8 mouse cellular contexts compared by ENCODE assay signal in genomic region chr7:16183663-16184062, GRCm38 (mm10). TPM values are rescaled to one million over a fixed set of nuclear protein-coding genes. Genes with fewer than 3 reads are reported as not detected.
DNase-seq lines count a peak whose midpoint lies in the region; ATAC-seq and TF ChIP-seq lines count a peak whose summit lies in the region.

No protein-coding gene starts in this region.

- TF ChIP-seq CTCF in gastrocnemius, adult 2 months (IDR thresholded peaks at IDR 0.05), result no peak

- no peak overlapping the region for H3K9ac ChIP-seq in limb, embryonic 11.5 days (ENCODE audit: low read length)

- no peaks in the 10 kb centered on the region for H3K27me3 ChIP-seq in limb, embryonic 11.5 days (ENCODE audit: control insufficient read depth, insufficient read depth, low read length)

- WGBS in limb, embryonic 11.5 days, result 23% methylated on average over 8 of the region's 8 CpGs

- H3K27ac ChIP-seq in gastrocnemius, adult 2 months, result no peak overlapping the region
- no peak overlapping the region for H3K27ac ChIP-seq in limb, embryonic 11.5 days (replicated peaks; ENCODE audit: low read depth, low read length)

- no peaks in the 10 kb centered on the region for H3K4me1 ChIP-seq in limb, embryonic 11.5 days (ENCODE audit: control insufficient read depth, insufficient read depth, low read length)

- H3K4me2 ChIP-seq in limb, embryonic 11.5 days (ENCODE audit: low read depth, severe bottlenecking), result no peak overlapping the region

- H3K4me3 ChIP-seq in gastrocnemius, adult 2 months, result no peak overlapping the region
- H3K4me3 ChIP-seq in limb, embryonic 11.5 days (ENCODE audit: low read depth, low read length), result no peak overlapping the region

- intact Hi-C loops in gastrocnemius, adult 2 months (cut with DNase I), result no loop called here
- intact Hi-C loops in left cerebral cortex, postnatal 4 days (cut with DNase I), result no loop called here

- ATAC-seq in limb, embryonic 11.5 days (ENCODE audit: insufficient number of reproducible peaks, low FRiP score, low TSS enrichment, low read depth), result no peak

- DNase-seq in gastrocnemius, adult 2 months, result peak; percentile 56
- no peak for DNase-seq in gastrocnemius, adult 8-10 months (ENCODE audit: low spot score in 2 of 2)
- DNase-seq in CD4-positive helper T cell, adult 2 months (ENCODE audit: low read depth, low spot score), result peak; percentile 42
- DNase-seq in embryo, embryonic 10.5 days (ENCODE audit: low spot score), result peak; percentile 69
- peak; percentile 88 for DNase-seq in limb, embryonic 11.5 days (ENCODE audit: low spot score)
- DNase-seq in testis, postnatal 10 days (ENCODE audit: low spot score), result peak; percentile 86
- no peak for DNase-seq in cerebellum, postnatal 10 days
- DNase-seq in left cerebral cortex, postnatal 4 days, result no peak

- no peaks in the 10 kb centered on the region for H3K36me3 ChIP-seq in limb, embryonic 11.5 days (ENCODE audit: control insufficient read depth, insufficient read depth, low read length)

- no peaks in the 10 kb centered on the region for H3K9me3 ChIP-seq in limb, embryonic 11.5 days (ENCODE audit: control insufficient read depth, low read length)

RNA-seq across cellular contexts. Expression of gene Meis3, which starts 8.8 kb away (rescaled TPM):
- 1 to 10 TPM; 1.5 to 2.0 TPM for total RNA-seq in gastrocnemius, adult 2 months (2021)
- 1 to 10 TPM in 2 of 4 experiments, under 1 TPM in 2; 0.58 to 1.5 (median 0.86) TPM for total RNA-seq in gastrocnemius, adult 8-10 months (2022)
- 9.6 TPM in 2 replicates for polyA plus RNA-seq in limb, embryonic 11.5 days (2014; fragmentation: Nextera tagmentation; extraction: Ambion mirVana)
- 10 to 100 TPM; 70.6 to 74.8 TPM for total RNA-seq in left cerebral cortex, postnatal 4 days (2021)

RNA-seq across cellular contexts. Expression of gene Dhx34, which starts 38.2 kb away (rescaled TPM):
- total RNA-seq in gastrocnemius, adult 2 months (2021), result 1 to 10 TPM; 3.8 to 4.4 TPM
- 1 to 10 TPM; 2.5 to 5.2 (median 4.0) TPM for total RNA-seq in gastrocnemius, adult 8-10 months (2022)
- polyA plus RNA-seq in limb, embryonic 11.5 days (2014; fragmentation: Nextera tagmentation; extraction: Ambion mirVana), result 8.5 and 9.4 TPM in 2 replicates
- total RNA-seq in left cerebral cortex, postnatal 4 days (2021), result 10 to 100 TPM; 12.2 to 13.4 TPM

RNA-seq across cellular contexts. Expression of gene Slc8a2, which starts 54.0 kb away (rescaled TPM):
- under 1 TPM; 0.08 to 0.28 TPM for total RNA-seq in gastrocnemius, adult 2 months (2021)
- total RNA-seq in gastrocnemius, adult 8-10 months (2022), result under 1 TPM; 0.07 to 0.19 (median 0.13) TPM
- polyA plus RNA-seq in limb, embryonic 11.5 days (2014; fragmentation: Nextera tagmentation; extraction: Ambion mirVana), result 0.10 and 0.12 TPM in 2 replicates
- 100 to 1,000 TPM; 106 to 117 TPM for total RNA-seq in left cerebral cortex, postnatal 4 days (2021)

Comparison
In these comparisons a context has a peak if more than half of its experiments do, and no peak if none do; other contexts are left out.
1. DNase-seq: peak in gastrocnemius, adult 2 months (single experiment), CD4-positive helper T cell, adult 2 months (single experiment), embryo, embryonic 10.5 days (single experiment), limb, embryonic 11.5 days (single experiment) and testis, postnatal 10 days (single experiment); none in gastrocnemius, adult 8-10 months (0 of 2), cerebellum, postnatal 10 days (0 of 2) and left cerebral cortex, postnatal 4 days (single experiment).
2. RNA of gene Meis3, which starts 8.8 kb away (total RNA-seq): 70.6 to 74.8 TPM in left cerebral cortex, postnatal 4 days; 1.5 to 2.0 TPM in gastrocnemius, adult 2 months and 0.58 to 1.5 TPM in gastrocnemius, adult 8-10 months; every median in the first group is over 10 times any median in the second.
3. RNA of gene Slc8a2, which starts 54.0 kb away (total RNA-seq): 106 to 117 TPM in left cerebral cortex, postnatal 4 days; 0.08 to 0.28 TPM in gastrocnemius, adult 2 months and 0.07 to 0.19 TPM in gastrocnemius, adult 8-10 months; every median in the first group is over 10 times any median in the second.